Mouse (Mus musculus) olfactory bulb, adult 2 months (tissue): ENCODE data around the gene Sar1b.

Experiments used
- CTCF ChIP-seq: fragments of 200-500 bp; IDR thresholded peaks from 2 replicates; pipeline ENCODE4 v1.5.1; 2012; ENCODE audit warnings: low read depth, mild to moderate bottlenecking, low read length, moderate library complexity; ENCODE audit not compliant: insufficient read depth
- POLR2A ChIP-seq: fragments of 200-500 bp; IDR thresholded peaks from 2 replicates; pipeline ENCODE4 v1.6.1; 2012; ENCODE audit warnings: mild to moderate bottlenecking, low read depth, low read length, moderate library complexity; ENCODE audit not compliant: insufficient read depth

DNA sequence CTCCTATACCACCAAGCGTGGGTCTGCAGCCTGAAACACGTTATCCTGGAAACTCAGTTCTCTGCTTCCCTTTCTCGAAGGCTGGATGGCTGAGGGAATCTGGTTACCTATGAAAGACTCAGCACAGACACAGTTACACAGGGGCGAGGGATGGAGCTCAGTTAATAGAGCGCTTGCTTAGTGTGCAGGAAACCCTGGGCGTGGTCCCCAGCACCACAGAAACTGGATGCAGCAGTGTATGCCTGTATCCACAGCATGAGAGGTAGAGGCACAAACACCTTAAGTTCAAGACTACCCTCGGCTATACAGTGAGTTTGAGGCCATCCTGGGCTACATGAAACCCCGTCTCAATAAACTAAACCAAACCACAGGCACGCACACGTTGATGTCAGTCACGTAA, 76.5 kb downstream of the Sar1b start:
- TF ChIP-seq POLR2A (no peak), CTCF (no peak)
